Mouse (Mus musculus): ENCODE measurements around the gene Tmub1. TPM values are rescaled to one million over a fixed set of nuclear protein-coding genes. Genes with fewer than 3 reads are reported as not detected.
"Not testable (repeated sequence)": the region's sequence is repeated elsewhere in the genome, so short reads cannot be mapped to it uniquely, and the experiment has no call there.

Tmub1 gene
- polyA plus RNA-seq, 2 experiments, result 4.0 to 5.3 TPM

DNA sequence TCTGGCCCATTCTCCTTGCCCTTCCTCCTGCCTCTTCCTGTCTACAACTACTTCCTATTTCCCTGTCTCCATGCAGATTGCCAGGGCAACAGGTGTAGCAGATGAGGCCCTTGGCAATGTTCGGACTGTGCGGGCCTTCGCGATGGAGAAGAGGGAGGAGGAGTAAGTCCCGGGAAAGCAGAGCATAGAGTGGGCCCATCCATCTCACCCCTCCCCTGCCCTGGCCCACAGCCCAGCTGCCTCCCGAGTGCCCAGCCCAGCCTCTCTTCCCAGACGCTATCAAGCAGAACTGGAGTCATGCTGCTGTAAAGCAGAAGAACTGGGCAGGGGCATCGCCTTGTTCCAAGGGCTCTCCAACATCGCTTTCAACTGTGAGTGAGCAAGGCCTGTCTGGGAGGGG is 45.7 kb downstream of the Tmub1 start:
- no peak for ATAC-seq (ENCODE audit: insufficient read depth)
- WGBS (ENCODE audit: insufficient replicate concordance), result 74% methylated on average over 9 of the region's 9 CpGs
- no peaks in the 10 kb centered on the region for H3K9me3 ChIP-seq (ENCODE audit: control insufficient read depth, low read length)
- no peak overlapping the region for H3K9ac ChIP-seq (replicated peaks)
- no peak overlapping the region for H3K4me3 ChIP-seq (ENCODE audit: insufficient read depth in 1 of 2, low read depth in 2 of 2, low read length in 2 of 2)
- no peaks in the 10 kb centered on the region for H3K36me3 ChIP-seq (replicated peaks; ENCODE audit: control insufficient read depth, insufficient read depth, low read depth)
- no peak for DNase-seq (ENCODE audit: low read depth in 3 of 3, low spot score in 3 of 3)
- H3K27me3 ChIP-seq (ENCODE audit: control insufficient read depth, insufficient read depth, low read length), result no peaks in the 10 kb centered on the region
- TF ChIP-seq EP300 (IDR thresholded peaks at IDR 0.05; ENCODE audit: low read depth), result no peak
- TF ChIP-seq CTCF (IDR thresholded peaks at IDR 0.05; ENCODE audit: low read depth), result no peak
- H3K4me1 ChIP-seq (replicated peaks; ENCODE audit: control insufficient read depth in 2 of 2, insufficient read depth in 2 of 2, low read length in 1 of 2), result 0 out of 4 replicates have a peak, but pooled peaks cover 0 to 2% of the 10 kb centered on the region in 2 experiments
- no peak overlapping the region for H3K4me2 ChIP-seq (ENCODE audit: low read depth)
- no peak overlapping the region for H3K27ac ChIP-seq

DNA sequence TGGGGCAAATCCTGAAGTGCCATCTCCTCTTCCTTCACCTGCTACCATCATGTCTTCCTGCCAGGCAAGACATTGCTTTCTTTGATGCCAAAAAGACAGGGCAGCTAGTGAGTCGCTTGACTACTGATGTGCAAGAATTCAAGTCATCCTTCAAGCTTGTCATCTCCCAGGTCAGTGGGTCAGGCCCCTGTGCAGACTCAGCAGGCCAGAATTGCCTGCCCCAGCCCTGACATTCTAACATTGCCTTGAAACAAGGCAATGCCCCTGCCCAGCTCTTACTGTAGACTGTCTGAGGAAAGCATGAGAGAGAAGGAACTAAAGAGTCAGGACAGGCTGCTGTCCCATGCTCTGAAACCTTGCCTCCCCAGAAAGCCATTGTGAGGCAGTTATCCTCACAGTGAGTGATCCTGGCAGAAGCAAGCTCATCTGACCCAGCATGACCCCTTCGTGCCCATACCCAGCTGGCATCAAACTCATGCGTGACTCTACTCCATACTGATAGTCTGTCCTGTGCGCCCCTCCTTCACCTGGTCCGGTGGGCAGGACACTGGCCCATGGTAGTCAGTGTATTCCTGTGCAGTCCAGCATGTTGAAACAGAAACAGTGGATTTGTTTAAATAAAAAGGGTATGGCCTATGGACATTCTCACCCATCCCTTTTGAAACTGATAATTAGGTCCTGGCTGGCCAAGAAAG is 46.6 kb downstream of the Tmub1 start:
- no peak overlapping the region for H3K27ac ChIP-seq
- H3K27me3 ChIP-seq (ENCODE audit: control insufficient read depth, insufficient read depth, low read length), result no peaks in the 10 kb centered on the region
- no peak overlapping the region for H3K4me3 ChIP-seq (ENCODE audit: insufficient read depth in 1 of 2, low read depth in 2 of 2, low read length in 2 of 2)
- TF ChIP-seq CTCF (IDR thresholded peaks at IDR 0.05; ENCODE audit: low read depth) (no peak), EP300 (IDR thresholded peaks at IDR 0.05; ENCODE audit: low read depth) (no peak)
- WGBS (ENCODE audit: insufficient replicate concordance), result 78% methylated on average over 5 of the region's 5 CpGs
- H3K9me3 ChIP-seq (ENCODE audit: control insufficient read depth, low read length), result no peaks in the 10 kb centered on the region
- no peaks in the 10 kb centered on the region for H3K36me3 ChIP-seq (replicated peaks; ENCODE audit: control insufficient read depth, insufficient read depth, low read depth)
- no peak overlapping the region for H3K9ac ChIP-seq (replicated peaks)
- DNase-seq (ENCODE audit: low read depth in 3 of 3, low spot score in 3 of 3) (no peak), ATAC-seq (ENCODE audit: insufficient read depth) (no peak)
- 0 out of 4 replicates have a peak, but pooled peaks cover 0 to 2% of the 10 kb centered on the region in 2 experiments for H3K4me1 ChIP-seq (replicated peaks; ENCODE audit: control insufficient read depth in 2 of 2, insufficient read depth in 2 of 2, low read length in 1 of 2)
- no peak overlapping the region for H3K4me2 ChIP-seq (ENCODE audit: low read depth)

- Histone ChIP-seq H3K9ac (replicated peaks) (no peak overlapping the region), H3K4me3 (ENCODE audit: insufficient read depth in 1 of 2, low read depth in 2 of 2, low read length in 2 of 2) (no peak overlapping the region), H3K27me3 (ENCODE audit: control insufficient read depth, insufficient read depth, low read length) (no peaks in the 10 kb centered on the region), H3K4me2 (ENCODE audit: low read depth) (no peak overlapping the region), H3K9me3 (ENCODE audit: control insufficient read depth, low read length) (no peaks in the 10 kb centered on the region), H3K4me1 (replicated peaks; ENCODE audit: control insufficient read depth in 2 of 2, insufficient read depth in 2 of 2, low read length in 1 of 2) (peaks cover under 1 to 2% of the 10 kb centered on the region in 2 experiments; a peak in 1 of 4 replicates), H3K27ac (no peak overlapping the region), H3K36me3 (replicated peaks; ENCODE audit: control insufficient read depth, insufficient read depth, low read depth) (no peaks in the 10 kb centered on the region)
- DNase-seq (ENCODE audit: low read depth in 3 of 3, low spot score in 3 of 3) (no peak), ATAC-seq (ENCODE audit: insufficient read depth) (no peak)
- 83% methylated on average over 11 of the region's 11 CpGs for WGBS (ENCODE audit: insufficient replicate concordance)
- TF ChIP-seq EP300 (IDR thresholded peaks at IDR 0.05; ENCODE audit: low read depth) (no peak), CTCF (IDR thresholded peaks at IDR 0.05; ENCODE audit: low read depth) (no peak)
Measured at GRCm38 (mm10) chr5:24400362-24400761, 47.3 kb downstream of the Tmub1 start.

GRCm38 (mm10) chr5:24399686-24400085 is 48.0 kb downstream of the Tmub1 start:
- TF ChIP-seq EP300 (IDR thresholded peaks at IDR 0.05; ENCODE audit: low read depth) (no peak), CTCF (IDR thresholded peaks at IDR 0.05; ENCODE audit: low read depth) (no peak)
- Histone ChIP-seq H3K9ac (replicated peaks) (no peak overlapping the region), H3K4me3 (ENCODE audit: insufficient read depth in 1 of 2, low read depth in 2 of 2, low read length in 2 of 2) (no peak overlapping the region), H3K9me3 (ENCODE audit: control insufficient read depth, low read length) (no peaks in the 10 kb centered on the region), H3K4me1 (replicated peaks; ENCODE audit: control insufficient read depth in 2 of 2, insufficient read depth in 2 of 2, low read length in 1 of 2) (peaks cover 2 to 7% of the 10 kb centered on the region in 2 experiments; a peak in 2 of 4 replicates), H3K36me3 (replicated peaks; ENCODE audit: control insufficient read depth, insufficient read depth, low read depth) (no peaks in the 10 kb centered on the region), H3K27me3 (ENCODE audit: control insufficient read depth, insufficient read depth, low read length) (no peaks in the 10 kb centered on the region), H3K4me2 (ENCODE audit: low read depth) (no peak overlapping the region), H3K27ac (no peak overlapping the region)
- ATAC-seq (ENCODE audit: insufficient read depth), result no peak
- DNase-seq (ENCODE audit: low read depth in 3 of 3, low spot score in 3 of 3), result no peak
- 73% methylated on average over 10 of the region's 10 CpGs for WGBS (ENCODE audit: insufficient replicate concordance)

DNA sequence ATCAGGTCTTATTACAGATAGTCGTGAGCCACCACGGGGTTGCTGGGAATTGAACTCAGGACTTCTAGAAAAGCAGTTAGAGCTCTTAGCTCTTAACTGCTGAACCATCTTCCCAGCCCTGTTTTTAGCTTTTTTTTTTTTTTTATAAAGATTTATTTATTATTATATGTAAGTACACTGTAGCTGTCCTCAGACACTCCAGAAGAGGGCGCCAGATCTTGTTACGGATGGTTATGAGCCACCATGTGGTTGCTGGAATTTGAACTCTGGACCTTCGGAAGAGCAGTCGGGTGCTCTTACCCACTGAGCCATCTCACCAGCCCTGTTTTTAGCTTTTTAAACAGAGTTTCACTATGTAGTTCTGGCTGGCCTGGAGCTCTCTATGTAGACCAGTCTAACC is 51.4 kb downstream of the Tmub1 start:
- not testable (repeated sequence) for DNase-seq (ENCODE audit: low read depth in 3 of 3, low spot score in 3 of 3); ATAC-seq (ENCODE audit: insufficient read depth)
- 74% methylated on average over 6 of the region's 6 CpGs for WGBS (ENCODE audit: insufficient replicate concordance)

More for the DNA sequence above, 51.4 kb downstream of the Tmub1 start:
- H3K27me3 ChIP-seq (ENCODE audit: control insufficient read depth, insufficient read depth, low read length); H3K4me3 ChIP-seq (ENCODE audit: insufficient read depth in 1 of 2, low read depth in 2 of 2, low read length in 2 of 2); H3K4me2 ChIP-seq (ENCODE audit: low read depth); H3K27ac ChIP-seq; H3K36me3 ChIP-seq (replicated peaks; ENCODE audit: control insufficient read depth, insufficient read depth, low read depth); H3K9ac ChIP-seq (replicated peaks); H3K9me3 ChIP-seq (ENCODE audit: control insufficient read depth, low read length): not testable (repeated sequence)
- H3K4me1 ChIP-seq (replicated peaks; ENCODE audit: control insufficient read depth in 2 of 2, insufficient read depth in 2 of 2, low read length in 1 of 2), result peaks cover 10 to 12% of the 10 kb centered on the region in 2 experiments; a peak in 3 of 4 replicates
- TF ChIP-seq CTCF (IDR thresholded peaks at IDR 0.05; ENCODE audit: low read depth), result peak; percentile 41

Other genes starting within 250 kb of the Tmub1 start
- 0.44 and 0.93 TPM in 2 replicates for gene Kcnh2, start 96.2 kb downstream of the Tmub1 start, polyA plus RNA-seq (2012; rRNA removed)
- 0.05 and 0.28 TPM in 2 replicates for gene Kcnh2, start 96.2 kb downstream of the Tmub1 start, polyA plus RNA-seq (2014; fragmentation: Nextera tagmentation; extraction: Ambion mirVana)
- 1.3 and 1.4 TPM in 2 replicates for gene Nos3, start 83.0 kb downstream of the Tmub1 start, polyA plus RNA-seq (2012; rRNA removed)
- 1.5 TPM in 2 replicates for gene Nos3, start 83.0 kb downstream of the Tmub1 start, polyA plus RNA-seq (2014; fragmentation: Nextera tagmentation; extraction: Ambion mirVana)
- 0.42 and 0.57 TPM in 2 replicates for gene Atg9b, start 55.7 kb downstream of the Tmub1 start, polyA plus RNA-seq (2012; rRNA removed)
- gene Atg9b, start 55.7 kb downstream of the Tmub1 start, polyA plus RNA-seq (2014; fragmentation: Nextera tagmentation; extraction: Ambion mirVana), result 0.14 and 0.35 TPM in 2 replicates
- gene Abcb8, start 54.2 kb downstream of the Tmub1 start, polyA plus RNA-seq (2012; rRNA removed), result 16.9 and 20.4 TPM in 2 replicates
- gene Abcb8, start 54.2 kb downstream of the Tmub1 start, polyA plus RNA-seq (2014; fragmentation: Nextera tagmentation; extraction: Ambion mirVana), result 18.0 and 19.5 TPM in 2 replicates
- not detected in 2 replicates for gene Asic3, start 34.5 kb downstream of the Tmub1 start, polyA plus RNA-seq (2012; rRNA removed)
- not detected in 2 replicates for gene Asic3, start 34.5 kb downstream of the Tmub1 start, polyA plus RNA-seq (2014; fragmentation: Nextera tagmentation; extraction: Ambion mirVana)
- gene Cdk5, start 24.3 kb downstream of the Tmub1 start, polyA plus RNA-seq (2012; rRNA removed), result 9.9 and 10.3 TPM in 2 replicates
- 8.2 and 8.9 TPM in 2 replicates for gene Cdk5, start 24.3 kb downstream of the Tmub1 start, polyA plus RNA-seq (2014; fragmentation: Nextera tagmentation; extraction: Ambion mirVana)
- gene Slc4a2, start 24.0 kb downstream of the Tmub1 start, polyA plus RNA-seq (2012; rRNA removed), result 11.6 and 12.9 TPM in 2 replicates
- 5.6 and 6.0 TPM in 2 replicates for gene Slc4a2, start 24.0 kb downstream of the Tmub1 start, polyA plus RNA-seq (2014; fragmentation: Nextera tagmentation; extraction: Ambion mirVana)
- gene Fastk, start 2.6 kb downstream of the Tmub1 start, polyA plus RNA-seq (2012; rRNA removed), result 59.9 and 82.4 TPM in 2 replicates
- 40.8 and 47.2 TPM in 2 replicates for gene Fastk, start 2.6 kb downstream of the Tmub1 start, polyA plus RNA-seq (2014; fragmentation: Nextera tagmentation; extraction: Ambion mirVana)
- gene Agap3, start 4.3 kb upstream of the Tmub1 start, polyA plus RNA-seq (2012; rRNA removed), result 16.9 and 17.8 TPM in 2 replicates
- 6.6 and 10.1 TPM in 2 replicates for gene Agap3, start 4.3 kb upstream of the Tmub1 start, polyA plus RNA-seq (2014; fragmentation: Nextera tagmentation; extraction: Ambion mirVana)
- not detected in 2 replicates for gene Gbx1, start 79.3 kb upstream of the Tmub1 start, polyA plus RNA-seq (2012; rRNA removed)
- gene Gbx1, start 79.3 kb upstream of the Tmub1 start, polyA plus RNA-seq (2014; fragmentation: Nextera tagmentation; extraction: Ambion mirVana), result not detected in 2 replicates
- 0.08 and 0.13 TPM in 2 replicates for gene Asb10, start 93.1 kb upstream of the Tmub1 start, polyA plus RNA-seq (2012; rRNA removed)
- not detected in 2 replicates for gene Asb10, start 93.1 kb upstream of the Tmub1 start, polyA plus RNA-seq (2014; fragmentation: Nextera tagmentation; extraction: Ambion mirVana)
- gene 4931409K22Rik, start 109.0 kb upstream of the Tmub1 start, polyA plus RNA-seq (2012; rRNA removed), result 0.03 TPM in 1 of 2 replicates, not detected in the other
- gene 4931409K22Rik, start 109.0 kb upstream of the Tmub1 start, polyA plus RNA-seq (2014; fragmentation: Nextera tagmentation; extraction: Ambion mirVana), result not detected in 2 replicates
- 29.2 and 33.6 TPM in 2 replicates for gene Abcf2, start 129.6 kb upstream of the Tmub1 start, polyA plus RNA-seq (2012; rRNA removed)
- gene Abcf2, start 129.6 kb upstream of the Tmub1 start, polyA plus RNA-seq (2014; fragmentation: Nextera tagmentation; extraction: Ambion mirVana), result 50.9 and 53.5 TPM in 2 replicates
- 5.6 and 5.9 TPM in 2 replicates for gene Chpf2, start 138.9 kb upstream of the Tmub1 start, polyA plus RNA-seq (2012; rRNA removed)
- gene Chpf2, start 138.9 kb upstream of the Tmub1 start, polyA plus RNA-seq (2014; fragmentation: Nextera tagmentation; extraction: Ambion mirVana), result 5.9 and 6.5 TPM in 2 replicates
- gene Smarcd3, start 176.6 kb upstream of the Tmub1 start, polyA plus RNA-seq (2012; rRNA removed), result 1.1 and 1.5 TPM in 2 replicates
- 0.95 and 1.0 TPM in 2 replicates for gene Smarcd3, start 176.6 kb upstream of the Tmub1 start, polyA plus RNA-seq (2014; fragmentation: Nextera tagmentation; extraction: Ambion mirVana)
- gene Nub1, start 237.7 kb upstream of the Tmub1 start, polyA plus RNA-seq (2012; rRNA removed), result 6.7 and 10.8 TPM in 2 replicates
- gene Nub1, start 237.7 kb upstream of the Tmub1 start, polyA plus RNA-seq (2014; fragmentation: Nextera tagmentation; extraction: Ambion mirVana), result 10.5 and 11.9 TPM in 2 replicates

Data from liver, embryonic 14.5 days (tissue).